Mouse (Mus musculus) G1E (cell line): ENCODE data around the gene Itk. TPM values are rescaled to one million over a fixed set of nuclear protein-coding genes. Genes with fewer than 3 reads are reported as not detected.

Source experiments
- ATAC-seq: 2 replicates; pipeline ENCODE4 v1.8.0; 2016; ENCODE audit warnings: mild to moderate bottlenecking; ENCODE audit not compliant: insufficient number of reproducible peaks, poor library complexity, low FRiP score, severe bottlenecking; ENCODE audit errors: extremely low read depth
- DNase-seq: peaks from one replicate; pipeline ENCODE4 v3.0.0; 2012; ENCODE audit warnings: low spot score
- H3K27me3 ChIP-seq: 2 replicates; pipeline ENCODE4 v1.6.1; 2012; ENCODE audit warnings: mild to moderate bottlenecking, low read length, inconsistent platforms; ENCODE audit not compliant: insufficient read depth
- H3K36me3 ChIP-seq: replicated peaks from 2 replicates; pipeline ENCODE3; 2012; ENCODE audit warnings: mild to moderate bottlenecking, inconsistent platforms
- H3K4me1 ChIP-seq: 2 replicates; pipeline ENCODE4 v1.6.1; 2012; ENCODE audit warnings: low read depth, low read length, inconsistent platforms, mixed read lengths; ENCODE audit not compliant: insufficient read depth
- H3K4me3 ChIP-seq: 2 replicates; pipeline ENCODE4 v1.5.1; 2012; ENCODE audit warnings: low read depth, mild to moderate bottlenecking, inconsistent platforms, low read length, moderate library complexity, mixed read lengths
- H3K9me3 ChIP-seq: replicated peaks from 2 replicates; pipeline ENCODE4 v1.6.1; 2012; ENCODE audit warnings: inconsistent platforms
- CTCF ChIP-seq: IDR thresholded peaks from 2 replicates; pipeline ENCODE4 v1.5.1; 2012; ENCODE audit warnings: low read depth, low read length, inconsistent platforms, mixed read lengths
- GATA1 ChIP-seq: IDR thresholded peaks from 2 replicates; pipeline ENCODE4 v1.6.1; 2012; ENCODE audit warnings: borderline replicate concordance, low read length, inconsistent platforms, mixed read lengths
- GATA2 ChIP-seq: IDR thresholded peaks from 2 replicates; pipeline ENCODE4 v1.6.1; 2012; ENCODE audit warnings: low read depth, low read length, inconsistent platforms, borderline replicate concordance
- POLR2AphosphoS5 ChIP-seq: IDR thresholded peaks from 2 replicates; pipeline ENCODE4 v1.6.1; 2012; ENCODE audit warnings: low read depth, low read length, inconsistent platforms; ENCODE audit not compliant: insufficient replicate concordance
- TAL1 ChIP-seq: conservative IDR thresholded peaks from 2 replicates; pipeline ENCODE4 v1.6.1; 2012; ENCODE audit warnings: low read depth, low read length, inconsistent platforms, mixed read lengths
- polyA plus RNA-seq: library from polyadenylated mRNA; stranded (reverse); fragments of >175 nt; gene quantifications from 2 replicates; pipeline ENCODE4 v1.2.3, GENCODE M21; 2012
- total RNA-seq, 2 experiments: library from RNA; stranded (forward) in 1 of 2; stranded (reverse) in 1 of 2; fragments of 200-1000 nt in 1 of 2; fragments of >200 nt in 1 of 2; fragmentation: Nextera tagmentation in 1 of 2; gene quantifications; 2 replicates each; pipeline ENCODE4 v1.2.3; 2014 to 2017

Gene Itk
- total and polyA plus RNA-seq, 3 experiments, result 0.05 to 1.1 (median 0.44) TPM

DNA sequence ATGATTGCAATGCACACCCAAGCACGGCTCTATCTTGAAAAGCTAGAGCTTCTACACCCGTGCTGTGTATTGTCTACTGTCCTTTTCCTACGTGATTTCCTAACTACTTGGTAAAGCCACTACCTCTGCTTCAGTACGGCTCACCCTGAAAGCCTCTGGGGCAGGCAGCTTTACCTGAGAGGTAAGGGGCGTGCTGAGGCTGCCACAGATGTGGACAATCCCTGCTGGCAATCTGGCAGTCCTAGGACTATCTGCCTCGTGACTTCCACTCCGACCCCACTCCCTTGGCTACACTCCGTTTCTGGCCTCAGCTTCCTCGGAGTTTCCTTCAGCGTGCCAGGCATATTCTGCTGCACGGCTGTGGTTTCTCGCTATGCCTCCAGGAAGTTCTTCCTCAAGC, 12.2 kb upstream of the Itk start:
- Histone ChIP-seq H3K4me1 (no peaks in the 10 kb centered on the region), H3K9me3 (no peaks in the 10 kb centered on the region), H3K36me3 (no peaks in the 10 kb centered on the region), H3K4me3 (no peak overlapping the region), H3K27me3 (peaks cover 16% of the 10 kb centered on the region)
- DNase-seq (no peak), ATAC-seq (no peak)
- TF ChIP-seq TAL1, result no peak
- no peak for TF ChIP-seq GATA1
- TF ChIP-seq CTCF, result no peak
- no peak for TF ChIP-seq GATA2
- no peak for TF ChIP-seq POLR2AphosphoS5

- H3K4me3 ChIP-seq, result no peak overlapping the region
- H3K4me1 ChIP-seq, result no peaks in the 10 kb centered on the region
- DNase-seq (no peak), ATAC-seq (no peak)
- peaks cover 9% of the 10 kb centered on the region for H3K27me3 ChIP-seq
- H3K9me3 ChIP-seq, result no peaks in the 10 kb centered on the region
- H3K36me3 ChIP-seq, result no peaks in the 10 kb centered on the region
- no peak for TF ChIP-seq TAL1
- no peak for TF ChIP-seq CTCF
- no peak for TF ChIP-seq GATA1
- no peak for TF ChIP-seq POLR2AphosphoS5
- TF ChIP-seq GATA2, result no peak
These were observed 9.6 kb upstream of the Itk start for GRCm38 (mm10) chr11:46398933-46399383.

GRCm38 (mm10) chr11:46398473-46398872, 9.2 kb upstream of the Itk start:
- DNase-seq (no peak), ATAC-seq (no peak)
- no peaks in the 10 kb centered on the region for H3K9me3 ChIP-seq
- no peaks in the 10 kb centered on the region for H3K36me3 ChIP-seq
- H3K4me1 ChIP-seq, result no peaks in the 10 kb centered on the region
- H3K4me3 ChIP-seq, result no peak overlapping the region
- peaks cover 9% of the 10 kb centered on the region for H3K27me3 ChIP-seq
- TF ChIP-seq POLR2AphosphoS5 (no peak), TAL1 (no peak), GATA2 (no peak)

- TF ChIP-seq GATA2, result no peak
- no peak for TF ChIP-seq GATA1
- no peak for TF ChIP-seq CTCF
- TF ChIP-seq TAL1, result no peak
- TF ChIP-seq POLR2AphosphoS5, result no peak
- H3K27me3 ChIP-seq, result peaks cover 9% of the 10 kb centered on the region
- no peaks in the 10 kb centered on the region for H3K36me3 ChIP-seq
- H3K9me3 ChIP-seq, result no peaks in the 10 kb centered on the region
- DNase-seq (no peak), ATAC-seq (no peak)
- no peaks in the 10 kb centered on the region for H3K4me1 ChIP-seq
- no peak overlapping the region for H3K4me3 ChIP-seq
These were observed 8.6 kb upstream of the Itk start for GRCm38 (mm10) chr11:46397900-46398299.

DNA sequence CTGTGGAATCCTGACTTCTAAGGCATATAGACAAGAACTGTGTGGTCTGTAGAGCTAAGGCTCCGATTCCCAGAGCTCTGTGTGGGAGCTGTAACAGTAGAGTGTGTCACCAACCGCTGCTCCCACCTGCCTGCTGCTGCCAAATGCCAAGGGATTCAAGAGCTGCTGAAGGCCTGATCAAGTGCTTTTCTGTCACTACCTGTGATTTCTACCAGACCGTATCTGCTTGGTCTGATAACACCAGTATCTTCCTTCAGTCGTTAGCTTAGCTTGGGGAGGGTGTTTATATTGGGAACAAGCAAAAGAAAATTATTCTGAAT, 7.5 kb upstream of the Itk start:
- Histone ChIP-seq H3K4me1 (no peaks in the 10 kb centered on the region), H3K27me3 (peaks cover 8% of the 10 kb centered on the region), H3K36me3 (no peaks in the 10 kb centered on the region), H3K4me3 (no peak overlapping the region), H3K9me3 (no peaks in the 10 kb centered on the region)
- ATAC-seq, result no peak
- no peak for DNase-seq
- TF ChIP-seq GATA1 (no peak), CTCF (no peak), TAL1 (no peak), POLR2AphosphoS5 (no peak), GATA2 (no peak)

GRCm38 (mm10) chr11:46396167-46396859, 7.0 kb upstream of the Itk start, which contains the start of gene Fam71b:
Fam71b (plus strand) TSS chr11:46396559.
- H3K36me3 ChIP-seq, result no peaks in the 10 kb centered on the region
- no peak for ATAC-seq

More at GRCm38 (mm10) chr11:46396167-46396859, 7.0 kb upstream of the Itk start, which contains the start of gene Fam71b:
- no peak for TF ChIP-seq GATA2
- no peak for TF ChIP-seq GATA1
- TF ChIP-seq TAL1, result no peak
- TF ChIP-seq POLR2AphosphoS5, result no peak
- TF ChIP-seq CTCF, result no peak
- no peaks in the 10 kb centered on the region for H3K4me1 ChIP-seq
- H3K27me3 ChIP-seq, result peaks cover 4% of the 10 kb centered on the region
- no peaks in the 10 kb centered on the region for H3K9me3 ChIP-seq
- no peak for DNase-seq
- H3K4me3 ChIP-seq, result no peak within 1 kb of the TSS
